Mouse (Mus musculus) erythroblast, embryonic 14.5 days (primary cell): ENCODE data around the gene Cdkal1.

ENCODE experiments used
- GATA1 ChIP-seq: IDR thresholded peaks from 2 replicates; pipeline ENCODE4 v1.6.1; 2012; ENCODE audit warnings: low read length, inconsistent platforms, mixed read lengths
- TAL1 ChIP-seq: IDR thresholded peaks from 3 replicates; pipeline ENCODE4 v1.6.1; 2012; ENCODE audit warnings: low read length, inconsistent platforms, mixed read lengths

DNA sequence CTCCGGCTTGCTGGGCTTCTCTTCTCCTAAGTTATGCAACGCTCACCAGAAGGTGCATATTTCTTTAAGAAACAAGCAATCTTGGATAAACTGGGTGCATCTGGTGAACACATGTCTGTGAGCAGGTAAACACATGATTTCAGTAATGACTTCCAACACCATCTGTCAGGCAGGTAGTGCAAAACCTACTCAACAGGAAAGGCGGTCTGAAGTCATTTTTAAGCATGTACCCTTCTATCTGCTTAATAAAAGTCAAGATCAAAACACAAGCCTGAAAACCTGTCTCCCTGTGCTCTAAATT lies 108.2 kb downstream of the Cdkal1 start:
- TF ChIP-seq GATA1 (no peak), TAL1 (no peak)
